Mouse (Mus musculus): ENCODE results near the gene Gtf3a.

- TF ChIP-seq GATA1 (IDR thresholded peaks at IDR 0.05; ENCODE audit: low read length) (no peak), TAL1 (IDR thresholded peaks at IDR 0.05; ENCODE audit: low read length) (no peak)
Measured at GRCm38 (mm10) chr5:146913355-146913754, 35.1 kb upstream of the Gtf3a start.

Data from erythroblast, embryonic 14.5 days (primary cell).